Mouse (Mus musculus): ENCODE measurements around the gene Nipal4. TPM values are rescaled to one million over a fixed set of nuclear protein-coding genes. Genes with fewer than 3 reads are reported as not detected.

Gene Nipal4
- total and polyA plus RNA-seq, 3 experiments: not detected

GRCm38 (mm10) chr11:46109206-46109605 lies 57.1 kb downstream of the Nipal4 start:
- Histone ChIP-seq H3K9me3 (replicated peaks) (no peaks in the 10 kb centered on the region), H3K4me3 (ENCODE audit: low read depth, low read length) (no peak overlapping the region), H3K36me3 (replicated peaks) (no peaks in the 10 kb centered on the region), H3K27me3 (ENCODE audit: insufficient read depth, low read length) (no peaks in the 10 kb centered on the region), H3K4me1 (ENCODE audit: insufficient read depth, low read depth, low read length) (no peaks in the 10 kb centered on the region)
- TF ChIP-seq TAL1 (conservative IDR thresholded peaks at IDR 0.05; ENCODE audit: low read depth, low read length): no peak
- no peak for TF ChIP-seq GATA2 (IDR thresholded peaks at IDR 0.05; ENCODE audit: borderline replicate concordance, low read depth, low read length)
- no peak for TF ChIP-seq POLR2AphosphoS5 (IDR thresholded peaks at IDR 0.05; ENCODE audit: insufficient replicate concordance, low read depth, low read length)
- ATAC-seq (ENCODE audit: extremely low read depth, insufficient number of reproducible peaks, low FRiP score, poor library complexity, severe bottlenecking) (no peak), DNase-seq (ENCODE audit: low spot score) (no peak)

DNA sequence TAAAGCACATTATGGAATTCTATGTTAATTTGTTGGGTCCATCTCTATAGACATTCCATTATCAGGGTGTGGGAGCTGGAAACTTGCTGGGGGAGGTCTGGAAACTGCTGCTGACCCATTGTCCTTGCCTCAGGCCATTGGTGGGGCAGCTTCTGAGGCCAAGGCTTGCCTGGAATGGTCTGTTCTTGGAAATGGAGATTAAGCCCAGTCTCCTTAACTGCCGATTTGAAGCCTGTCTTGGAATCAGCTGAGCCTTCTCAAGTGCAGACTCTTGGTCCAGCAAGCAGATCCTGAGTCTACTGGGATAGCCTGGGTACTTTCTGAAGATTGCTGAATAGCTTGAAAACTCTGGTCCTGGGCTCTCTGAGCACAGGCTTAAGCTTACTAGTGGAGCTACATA lies 59.3 kb downstream of the Nipal4 start:
- no peak for DNase-seq (ENCODE audit: low spot score)
- H3K27me3 ChIP-seq (ENCODE audit: insufficient read depth, low read length): no peaks in the 10 kb centered on the region
- no peaks in the 10 kb centered on the region for H3K9me3 ChIP-seq (replicated peaks)
- H3K4me1 ChIP-seq (ENCODE audit: insufficient read depth, low read depth, low read length): no peaks in the 10 kb centered on the region
- no peaks in the 10 kb centered on the region for H3K36me3 ChIP-seq (replicated peaks)
- no peak overlapping the region for H3K4me3 ChIP-seq (ENCODE audit: low read depth, low read length)
- ATAC-seq (ENCODE audit: extremely low read depth, insufficient number of reproducible peaks, low FRiP score, poor library complexity, severe bottlenecking): no peak
- no peak for TF ChIP-seq CTCF (IDR thresholded peaks at IDR 0.05; ENCODE audit: low read depth, low read length)
- TF ChIP-seq GATA1 (IDR thresholded peaks at IDR 0.05; ENCODE audit: borderline replicate concordance, low read length): no peak
- no peak for TF ChIP-seq POLR2AphosphoS5 (IDR thresholded peaks at IDR 0.05; ENCODE audit: insufficient replicate concordance, low read depth, low read length)
- no peak for TF ChIP-seq TAL1 (conservative IDR thresholded peaks at IDR 0.05; ENCODE audit: low read depth, low read length)
- TF ChIP-seq GATA2 (IDR thresholded peaks at IDR 0.05; ENCODE audit: borderline replicate concordance, low read depth, low read length): no peak

DNA sequence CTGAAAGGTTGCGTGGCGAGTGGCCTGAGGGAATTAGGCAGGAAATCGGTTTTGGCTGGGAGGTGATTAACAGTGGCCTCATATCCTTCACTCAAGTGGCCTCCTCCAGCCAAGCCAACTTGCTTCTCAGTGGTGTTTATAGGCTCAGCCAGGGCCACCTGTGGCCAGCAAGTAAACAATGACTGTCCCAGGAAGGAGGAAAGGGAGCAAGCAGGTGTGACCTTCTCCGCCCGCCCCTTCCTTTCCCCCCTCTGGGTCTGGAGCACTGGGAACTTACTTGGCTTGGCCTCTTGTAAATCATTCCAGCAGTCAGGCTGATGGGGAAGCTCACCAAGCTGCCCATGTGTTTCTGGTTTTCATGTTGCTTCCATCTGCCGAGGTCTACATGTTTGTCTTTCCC lies 64.2 kb downstream of the Nipal4 start:
- TF ChIP-seq GATA2 (IDR thresholded peaks at IDR 0.05; ENCODE audit: borderline replicate concordance, low read depth, low read length) (no peak), TAL1 (conservative IDR thresholded peaks at IDR 0.05; ENCODE audit: low read depth, low read length) (no peak), POLR2AphosphoS5 (IDR thresholded peaks at IDR 0.05; ENCODE audit: insufficient replicate concordance, low read depth, low read length) (no peak)
- Histone ChIP-seq H3K9me3 (replicated peaks) (no peaks in the 10 kb centered on the region), H3K4me1 (ENCODE audit: insufficient read depth, low read depth, low read length) (no peaks in the 10 kb centered on the region), H3K27me3 (ENCODE audit: insufficient read depth, low read length) (no peaks in the 10 kb centered on the region), H3K36me3 (replicated peaks) (no peaks in the 10 kb centered on the region), H3K4me3 (ENCODE audit: low read depth, low read length) (no peak overlapping the region)
- ATAC-seq (ENCODE audit: extremely low read depth, insufficient number of reproducible peaks, low FRiP score, poor library complexity, severe bottlenecking) (no peak), DNase-seq (ENCODE audit: low spot score) (no peak)

Other genes starting within 250 kb of the Nipal4 start
- gene Lsm11, start 221.6 kb downstream of the Nipal4 start, total RNA-seq (2014; fragmentation: Nextera tagmentation): 4.5 and 6.7 TPM in 2 replicates
- gene Lsm11, start 221.6 kb downstream of the Nipal4 start, total RNA-seq (2017): 4.4 and 5.3 TPM in 2 replicates
- gene Lsm11, start 221.6 kb downstream of the Nipal4 start, polyA plus RNA-seq (2012): 24.1 and 38.4 TPM in 2 replicates
- gene Thg1l, start 211.0 kb downstream of the Nipal4 start, total RNA-seq (2014; fragmentation: Nextera tagmentation): 16.5 and 17.8 TPM in 2 replicates
- 32.8 and 32.9 TPM in 2 replicates for gene Thg1l, start 211.0 kb downstream of the Nipal4 start, total RNA-seq (2017)
- gene Thg1l, start 211.0 kb downstream of the Nipal4 start, polyA plus RNA-seq (2012): 6.3 and 7.8 TPM in 2 replicates
- not detected in 2 replicates for gene Sox30, start 186.2 kb downstream of the Nipal4 start, total RNA-seq (2014; fragmentation: Nextera tagmentation)
- gene Sox30, start 186.2 kb downstream of the Nipal4 start, total RNA-seq (2017): 0.05 and 0.06 TPM in 2 replicates
- gene Sox30, start 186.2 kb downstream of the Nipal4 start, polyA plus RNA-seq (2012): not detected in 2 replicates
- 0.92 and 2.5 TPM in 2 replicates for gene Gm12166, start 114.2 kb downstream of the Nipal4 start, total RNA-seq (2014; fragmentation: Nextera tagmentation)
- gene Gm12166, start 114.2 kb downstream of the Nipal4 start, total RNA-seq (2017): 16.7 and 28.7 TPM in 2 replicates
- gene Gm12166, start 114.2 kb downstream of the Nipal4 start, polyA plus RNA-seq (2012): 0.17 and 0.35 TPM in 2 replicates
- not detected in 2 replicates for gene Adam19, start 110.5 kb downstream of the Nipal4 start, total RNA-seq (2014; fragmentation: Nextera tagmentation)
- gene Adam19, start 110.5 kb downstream of the Nipal4 start, total RNA-seq (2017): 0.06 and 0.11 TPM in 2 replicates
- gene Adam19, start 110.5 kb downstream of the Nipal4 start, polyA plus RNA-seq (2012): not detected in 2 replicates
- gene Fndc9, start 69.0 kb upstream of the Nipal4 start, total RNA-seq (2014; fragmentation: Nextera tagmentation): not detected in 2 replicates
- 0.11 TPM in 1 of 2 replicates, not detected in the other for gene Fndc9, start 69.0 kb upstream of the Nipal4 start, total RNA-seq (2017)
- not detected in 2 replicates for gene Fndc9, start 69.0 kb upstream of the Nipal4 start, polyA plus RNA-seq (2012)
- 2.9 and 3.3 TPM in 2 replicates for gene Cyfip2, start 146.4 kb upstream of the Nipal4 start, total RNA-seq (2014; fragmentation: Nextera tagmentation)
- 2.4 and 2.6 TPM in 2 replicates for gene Cyfip2, start 146.4 kb upstream of the Nipal4 start, total RNA-seq (2017)
- gene Cyfip2, start 146.4 kb upstream of the Nipal4 start, polyA plus RNA-seq (2012): 1.2 and 1.3 TPM in 2 replicates
- gene Itk, start 223.0 kb upstream of the Nipal4 start, total RNA-seq (2014; fragmentation: Nextera tagmentation): 1.1 and 1.7 TPM in 2 replicates
- 0.44 and 1.0 TPM in 2 replicates for gene Itk, start 223.0 kb upstream of the Nipal4 start, total RNA-seq (2017)
- gene Itk, start 223.0 kb upstream of the Nipal4 start, polyA plus RNA-seq (2012): 0.05 TPM in 1 of 2 replicates, not detected in the other
- not detected in 2 replicates for gene Fam71b, start 230.1 kb upstream of the Nipal4 start, total RNA-seq (2014; fragmentation: Nextera tagmentation)
- 0.49 TPM in 1 of 2 replicates, not detected in the other for gene Fam71b, start 230.1 kb upstream of the Nipal4 start, total RNA-seq (2017)
- gene Fam71b, start 230.1 kb upstream of the Nipal4 start, polyA plus RNA-seq (2012): not detected in 2 replicates

All from G1E (cell line).